Mouse (Mus musculus): Measurements from ENCODE around the gene Lamb1. TPM values are rescaled to one million over a fixed set of nuclear protein-coding genes. Genes with fewer than 3 reads are reported as not detected.

The Lamb1 gene
- total RNA-seq, 2 experiments from 2014 or later = 102 to 120 TPM

DNA sequence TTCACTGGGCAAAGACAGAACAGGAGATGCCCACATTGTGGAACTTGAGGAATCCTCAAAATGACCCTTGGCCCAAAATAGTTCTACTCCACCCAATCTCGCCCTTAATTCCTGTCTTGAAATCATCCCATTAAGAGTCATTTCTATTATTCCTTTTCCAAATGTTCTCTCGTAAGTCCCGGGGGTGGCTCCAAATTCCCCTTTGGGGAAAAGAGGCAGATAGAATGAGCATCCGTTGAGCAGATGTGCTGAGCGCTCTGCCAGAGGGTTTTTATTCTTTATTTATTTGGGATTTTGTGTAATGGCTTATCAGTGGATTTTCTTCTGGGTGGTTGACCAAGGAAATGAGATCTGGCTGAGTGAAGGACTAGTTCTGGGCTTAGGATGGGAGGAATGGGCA, 102.7 kb downstream of the Lamb1 start:
- peak; percentile 53 for DNase-seq
- intact Hi-C loops (cut with DNase I; ENCODE audit: low total_unique reads) = no loop called here

DNA sequence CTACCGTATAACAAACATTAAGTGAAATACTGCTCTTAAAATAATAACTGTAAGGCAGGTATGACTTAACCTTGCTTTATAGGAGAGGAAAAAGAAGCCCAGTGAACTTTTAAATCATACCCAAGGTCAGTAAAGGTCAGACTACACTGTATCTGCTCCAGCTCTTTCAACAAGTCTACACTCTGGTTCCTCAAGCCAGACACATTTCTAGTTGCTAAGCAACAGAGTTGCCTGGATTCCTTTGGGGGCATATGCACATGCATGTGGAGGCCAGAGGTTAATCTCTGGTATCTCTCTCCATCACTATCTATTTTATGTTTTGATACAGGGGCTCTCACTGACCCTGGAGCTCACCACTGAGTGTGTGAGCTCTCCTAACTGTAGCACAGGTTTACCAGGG, 104.1 kb downstream of the Lamb1 start:
- DNase-seq = no peak
- intact Hi-C loops (cut with DNase I; ENCODE audit: low total_unique reads) = no loop called here

DNA sequence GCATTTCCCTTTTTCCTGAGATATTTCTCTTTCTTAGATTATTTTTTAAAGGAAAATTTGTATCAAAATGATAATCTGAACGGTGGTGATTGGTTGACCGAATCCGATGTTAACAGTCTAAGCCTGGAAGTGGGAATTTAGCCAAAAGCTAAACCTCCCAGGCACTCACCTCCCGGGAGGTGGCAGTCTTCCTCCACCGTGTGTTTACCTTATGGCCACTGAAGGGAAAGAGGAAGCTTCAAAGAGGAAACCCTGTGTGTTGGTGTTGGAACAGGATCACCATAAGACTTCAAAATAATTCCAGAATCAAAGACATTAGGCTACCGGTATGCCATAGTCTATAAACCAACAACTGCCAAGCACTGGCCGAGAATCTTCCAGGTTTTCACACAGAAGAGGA, 104.6 kb downstream of the Lamb1 start:
- intact Hi-C loops (cut with DNase I; ENCODE audit: low total_unique reads) = no loop called here
- DNase-seq = no peak

DNA sequence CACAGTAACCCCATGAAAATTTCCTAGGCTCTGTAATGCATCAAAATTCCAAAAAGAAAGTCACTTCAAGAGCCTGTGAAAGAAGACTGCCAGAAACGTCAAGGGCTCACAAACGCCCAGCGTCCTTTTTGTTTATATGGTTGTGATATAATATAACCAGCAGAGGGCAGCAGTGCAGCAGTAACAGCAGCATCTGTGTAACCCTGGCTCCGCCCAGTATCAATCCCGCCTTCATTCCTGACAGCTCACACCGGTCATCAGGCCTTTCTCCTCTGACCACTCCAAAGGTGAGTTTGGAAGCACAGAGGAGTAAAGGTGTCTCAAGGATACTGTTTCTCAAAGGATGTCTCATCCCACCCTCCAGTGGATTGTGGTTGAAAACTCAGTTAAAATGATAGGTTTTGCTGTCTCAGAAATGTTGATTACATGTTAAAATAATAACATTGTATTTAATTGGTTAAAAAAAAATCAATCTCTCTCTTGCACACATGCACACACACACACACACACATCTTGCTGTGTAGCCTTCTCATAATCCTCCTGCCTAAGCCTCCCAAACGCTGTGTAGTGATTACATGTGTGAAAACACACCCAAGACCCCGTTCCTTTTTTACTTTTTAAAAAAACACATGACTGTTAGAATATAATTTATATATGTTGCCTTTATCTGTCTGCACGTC, 109.7 kb downstream of the Lamb1 start:
- intact Hi-C loops (cut with DNase I; ENCODE audit: low total_unique reads) = no loop called here

DNA sequence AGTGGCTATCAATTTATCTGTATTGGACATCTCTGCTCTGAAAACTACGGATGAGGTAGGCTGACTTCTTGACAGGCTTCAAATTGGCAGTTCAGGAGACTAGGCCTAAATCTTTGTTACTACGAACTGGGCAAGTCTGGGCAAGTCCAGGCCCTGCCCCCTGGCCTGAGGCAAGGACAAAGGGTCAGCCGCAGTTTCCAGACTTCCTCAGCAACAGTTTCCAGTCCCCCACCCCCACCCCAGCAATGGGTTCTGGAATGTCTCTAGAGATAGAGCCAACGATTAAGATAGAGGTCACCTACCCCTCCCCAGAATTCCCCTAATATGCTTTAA, 110.2 kb downstream of the Lamb1 start:
- intact Hi-C loops (cut with DNase I; ENCODE audit: low total_unique reads) = no loop called here
- no peak for DNase-seq

More for the DNA sequence above, 109.7 kb downstream of the Lamb1 start:
- peak; percentile 47 for DNase-seq

DNA sequence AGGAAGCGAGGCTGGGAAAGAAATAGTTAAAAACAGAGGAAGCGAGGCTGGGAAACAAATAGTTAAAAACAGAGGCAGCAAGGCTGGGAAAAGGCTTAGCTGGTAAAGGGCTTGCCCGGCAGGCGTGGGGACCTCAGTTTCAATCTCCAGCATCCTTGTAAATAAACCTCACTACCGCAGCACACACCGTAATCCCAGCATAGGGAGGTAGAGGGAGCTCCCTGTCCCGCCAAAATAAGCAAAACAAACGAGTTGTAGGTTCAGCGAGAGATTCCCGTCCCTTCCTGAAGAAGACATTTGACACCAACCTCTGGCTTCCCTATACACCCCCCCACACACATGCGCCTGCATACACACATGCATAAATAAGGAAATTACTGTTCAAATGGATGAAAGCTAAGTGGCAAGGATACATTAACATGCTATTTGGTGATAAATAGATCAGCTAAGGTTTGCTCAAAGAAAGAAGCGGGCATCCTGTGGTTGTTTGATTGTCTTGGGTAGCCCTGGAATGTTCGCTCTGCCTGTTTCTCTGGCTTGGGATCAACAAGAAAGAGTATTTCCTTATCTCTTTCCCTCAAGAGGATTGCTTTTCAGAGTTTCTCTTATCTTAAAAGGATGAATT, 111.4 kb downstream of the Lamb1 start:
- intact Hi-C loops (cut with DNase I; ENCODE audit: low total_unique reads) = no loop called here
- no peak for DNase-seq

DNA sequence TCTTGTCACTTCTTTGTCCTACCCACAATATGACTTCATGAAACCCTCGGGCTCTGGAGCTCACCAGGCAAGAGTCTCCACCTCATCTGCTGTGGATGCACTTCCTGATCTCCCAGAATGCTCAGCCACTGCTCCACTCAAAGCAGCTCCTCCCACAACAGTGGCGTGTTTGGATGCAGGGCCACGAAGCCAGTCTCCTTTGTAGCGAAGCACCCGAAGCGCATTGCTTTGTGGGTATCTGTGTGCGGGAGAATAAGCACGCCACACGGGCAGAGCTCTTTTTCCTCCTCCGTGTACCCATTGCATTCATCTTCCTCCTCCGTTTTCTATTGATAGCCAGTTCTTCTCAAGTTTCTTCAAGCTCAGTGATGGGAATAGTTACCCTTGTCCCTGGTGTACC, 112.2 kb downstream of the Lamb1 start:
- intact Hi-C loops (cut with DNase I; ENCODE audit: low total_unique reads) = no loop called here
- no peak for DNase-seq

Other genes starting within 250 kb of the Lamb1 start
- not detected for gene Fam110c, start 191.4 kb upstream of the Lamb1 start, total RNA-seq (2021)
- not detected for gene Gm6993, start 24.5 kb upstream of the Lamb1 start, total RNA-seq (2021)
- 100 to 1,000 TPM; 181 to 227 TPM for gene Dld, start 86.2 kb downstream of the Lamb1 start, total RNA-seq (2021)
- not detected for gene Slc26a3, start 125.6 kb downstream of the Lamb1 start, total RNA-seq (2021)
- 1 to 10 TPM; 7.1 to 8.0 TPM for gene Cbll1, start 234.4 kb downstream of the Lamb1 start, total RNA-seq (2021)

Measured in gastrocnemius, postnatal 14 days (tissue).